Mouse (Mus musculus) intestine, postnatal 0 days (tissue): Measurements from ENCODE around the gene Veph1. TPM values are rescaled to one million over a fixed set of nuclear protein-coding genes. Genes with fewer than 3 reads are reported as not detected.
A peak's percentile ranks its signal among the peaks of the same experiment; 100 is the strongest.

Source experiments
- ATAC-seq: fragments of 200-750 bp; cut with Nextera tagmentation; 2 replicates; pipeline ENCODE4 v1.8.0; 2017; ENCODE audit warnings: mild to moderate bottlenecking, moderate TSS enrichment, moderate library complexity
- H3K27ac ChIP-seq: fragments of 300-500 bp; sonication (generic); 2 replicates; pipeline ENCODE4 v1.5.1; 2014; ENCODE audit warnings: mild to moderate bottlenecking, low read depth, low read length, moderate library complexity
- H3K27me3 ChIP-seq: fragments of 300-500 bp; sonication (generic); replicated peaks from 2 replicates; pipeline ENCODE4 v1.6.1; 2014; ENCODE audit warnings: low read length, mixed read lengths; ENCODE audit not compliant: control insufficient read depth, insufficient read depth
- H3K36me3 ChIP-seq: fragments of 300-500 bp; sonication (generic); 2 replicates; pipeline ENCODE4 v1.6.1; 2014; ENCODE audit warnings: mild to moderate bottlenecking, moderate library complexity; ENCODE audit not compliant: control insufficient read depth, insufficient read depth
- H3K4me1 ChIP-seq: fragments of 300-500 bp; sonication (generic); replicated peaks from 2 replicates; pipeline ENCODE4 v1.6.1; 2014; ENCODE audit warnings: antibody characterized with exemption, low read length, mixed read lengths; ENCODE audit not compliant: control insufficient read depth, insufficient read depth
- H3K4me2 ChIP-seq: fragments of 300-500 bp; sonication (generic); replicated peaks from 2 replicates; pipeline ENCODE4 v1.6.1; 2014; ENCODE audit warnings: low read depth, mild to moderate bottlenecking, moderate library complexity
- H3K4me3 ChIP-seq: fragments of 300-500 bp; sonication (generic); 2 replicates; pipeline ENCODE4 v1.5.1; 2014; ENCODE audit warnings: low read depth, low read length
- H3K9ac ChIP-seq: fragments of 300-500 bp; sonication (generic); 2 replicates; pipeline ENCODE4 v1.6.1; 2014; ENCODE audit warnings: mild to moderate bottlenecking, low read depth, low read length
- H3K9me3 ChIP-seq: fragments of 300-500 bp; sonication (generic); 2 replicates; pipeline ENCODE4 v1.6.1; 2016; ENCODE audit warnings: mixed run types; ENCODE audit not compliant: control insufficient read depth
- CTCF ChIP-seq: sonication (generic); IDR thresholded peaks from 2 replicates; pipeline ENCODE4 v1.5.1; 2016; ENCODE audit warnings: low read depth, mild to moderate bottlenecking, control low read depth, antibody characterized with exemption, moderate library complexity
- WGBS: fragments of 180-500 bp; shearing (Covaris S2); extraction: QIAGEN DNeasy Blood & Tissue Kit; methylation state at CpG from one replicate; pipeline ENCODE4 v1.1.7; 2014; 5-methylcytosine and 5-hydroxymethylcytosine counted together
- polyA plus RNA-seq: library from polyadenylated mRNA; unstranded; fragments of >200 nt; fragmentation: Nextera tagmentation; extraction: Ambion mirVana; gene quantifications from 2 replicates; pipeline ENCODE4 v1.2.1, GENCODE M21; 2015

The Veph1 gene
- 0.04 TPM in 1 of 2 replicates, not detected in the other for polyA plus RNA-seq

DNA sequence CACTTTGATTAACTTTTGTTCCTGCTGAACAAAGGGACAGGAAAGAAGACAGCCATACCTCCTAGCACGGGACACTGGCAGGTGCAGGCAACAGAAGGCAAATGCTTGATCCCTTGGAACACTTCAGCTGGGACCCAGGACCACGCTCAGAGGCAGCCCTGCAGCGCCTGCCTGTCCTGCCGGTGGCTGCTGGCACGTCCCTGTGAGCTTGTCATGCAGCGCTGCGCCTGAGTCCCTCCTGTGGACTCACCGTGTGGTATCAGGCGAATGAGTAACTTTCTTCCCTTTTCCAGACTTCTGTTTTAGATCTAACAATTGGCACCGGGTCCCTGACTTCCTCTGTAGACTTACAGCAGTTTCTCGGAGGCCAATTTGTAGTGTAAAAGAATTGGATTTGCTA lies at the start of gene Veph1:
TSS of gene Veph1 (minus strand) at position 293 of the 400 bp plus-strand sequence.
- Histone ChIP-seq H3K27me3 (no peaks in the 10 kb centered on the region), H3K4me3 (no peak within 1 kb of the TSS), H3K9me3 (no peaks in the 10 kb centered on the region), H3K4me1 (no peaks in the 10 kb centered on the region), H3K36me3 (no peaks in the 10 kb centered on the region), H3K9ac (no peak within 1 kb of the TSS), H3K4me2 (no peak within 1 kb of the TSS), H3K27ac (no peak within 1 kb of the TSS)
- 23% methylated on average over 11 of the region's 11 CpGs for WGBS
- no peak for TF ChIP-seq CTCF
- no peak for ATAC-seq

DNA sequence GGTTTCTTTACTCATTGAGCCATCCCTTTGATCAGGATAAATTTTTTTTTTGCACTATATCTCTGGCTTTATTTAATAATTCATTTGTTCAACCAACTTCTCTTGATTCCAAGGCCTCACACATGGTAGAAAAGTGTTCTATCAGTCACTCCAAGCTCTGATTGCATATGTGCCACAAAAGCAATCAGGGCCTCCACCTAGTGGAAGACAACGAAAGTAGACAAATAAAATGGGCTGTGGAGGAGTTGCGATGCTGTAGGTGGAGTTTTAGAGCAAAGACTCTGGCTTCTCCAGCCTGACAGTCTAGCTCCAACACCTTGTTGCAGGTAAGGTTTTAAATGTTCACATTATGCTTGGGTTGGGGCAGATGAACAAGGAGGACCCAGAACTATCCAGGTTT lies 44.1 kb upstream of the Veph1 start:
- no peak overlapping the region for H3K4me3 ChIP-seq
- no peak overlapping the region for H3K9ac ChIP-seq
- TF ChIP-seq CTCF: 0 out of 2 replicates have a peak, but pooled peaks have one; percentile 12
- no peaks in the 10 kb centered on the region for H3K9me3 ChIP-seq
- H3K36me3 ChIP-seq: no peaks in the 10 kb centered on the region
- H3K27ac ChIP-seq: no peak overlapping the region
- H3K4me2 ChIP-seq: no peak overlapping the region
- no peaks in the 10 kb centered on the region for H3K4me1 ChIP-seq
- no peaks in the 10 kb centered on the region for H3K27me3 ChIP-seq
- WGBS: 70% methylated on average over 2 of the region's 2 CpGs
- ATAC-seq: no peak

DNA sequence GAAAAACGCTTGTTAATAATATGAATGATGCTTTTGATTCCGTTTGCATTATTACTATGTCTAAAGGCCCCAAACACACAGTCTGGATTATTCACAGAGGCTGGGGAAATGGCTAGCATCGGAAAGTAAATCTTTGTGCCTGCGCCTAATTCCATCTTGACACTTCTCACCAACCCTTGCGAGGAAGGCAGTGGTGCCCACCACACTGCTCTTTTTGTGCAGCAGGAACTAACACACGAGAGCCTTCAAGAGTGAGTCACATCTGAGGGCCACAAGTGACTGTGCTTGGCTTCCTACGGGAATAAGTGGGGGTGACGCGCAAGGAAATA lies 35.7 kb upstream of the Veph1 start:
- Histone ChIP-seq H3K27ac (no peak overlapping the region), H3K36me3 (no peaks in the 10 kb centered on the region), H3K4me3 (no peak overlapping the region), H3K4me2 (no peak overlapping the region), H3K9me3 (no peaks in the 10 kb centered on the region), H3K4me1 (no peaks in the 10 kb centered on the region), H3K9ac (no peak overlapping the region), H3K27me3 (no peaks in the 10 kb centered on the region)
- no peak for ATAC-seq
- TF ChIP-seq CTCF: no peak
- WGBS: 83% methylated on average over 9 of the region's 9 CpGs

DNA sequence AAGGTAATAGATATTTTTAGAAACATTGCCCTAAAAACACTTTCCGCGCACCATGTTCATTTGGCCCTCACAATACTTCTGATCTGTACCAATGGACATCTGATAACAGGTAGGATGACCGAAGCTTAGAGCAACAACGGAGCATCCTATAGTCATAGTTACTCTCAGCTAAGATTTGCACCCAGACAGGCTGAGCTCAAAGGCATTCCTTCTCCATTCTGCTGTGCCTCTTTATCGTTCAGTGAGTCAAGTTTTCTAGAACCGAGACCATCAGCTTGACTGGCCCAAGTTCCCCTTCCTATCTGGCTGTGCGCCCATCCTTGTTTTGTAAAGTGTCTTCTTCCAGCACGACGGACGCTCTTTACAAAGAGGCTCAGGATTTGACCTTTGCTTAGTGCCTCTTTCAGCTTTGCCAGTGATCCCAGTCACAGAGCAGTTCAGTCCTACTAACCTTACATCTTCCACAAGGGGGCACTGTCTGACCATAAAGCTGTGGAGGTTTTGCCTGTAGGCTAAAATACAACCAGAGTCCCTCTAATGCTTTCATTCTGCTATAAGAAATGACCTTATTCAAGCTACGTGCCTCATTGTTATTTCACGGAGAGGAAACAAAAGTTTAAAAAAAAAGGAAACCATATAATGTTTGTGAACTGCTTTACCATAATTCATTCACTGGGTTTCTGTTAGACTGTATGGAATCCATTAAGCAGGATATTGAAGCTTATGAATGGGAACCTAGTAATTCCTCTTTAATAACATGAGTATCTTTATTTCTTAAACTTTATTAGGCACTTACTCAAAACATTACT lies 35.2 kb upstream of the Veph1 start:
- H3K9me3 ChIP-seq: no peaks in the 10 kb centered on the region
- H3K4me2 ChIP-seq: no peak overlapping the region
- H3K4me1 ChIP-seq: no peaks in the 10 kb centered on the region
- no peak overlapping the region for H3K9ac ChIP-seq
- WGBS: 54% methylated on average over 12 of the region's 12 CpGs
- H3K27me3 ChIP-seq: no peaks in the 10 kb centered on the region
- peak; percentile 83 for TF ChIP-seq CTCF
- no peak overlapping the region for H3K4me3 ChIP-seq
- H3K36me3 ChIP-seq: no peaks in the 10 kb centered on the region
- ATAC-seq: no peak
- H3K27ac ChIP-seq: no peak overlapping the region

DNA sequence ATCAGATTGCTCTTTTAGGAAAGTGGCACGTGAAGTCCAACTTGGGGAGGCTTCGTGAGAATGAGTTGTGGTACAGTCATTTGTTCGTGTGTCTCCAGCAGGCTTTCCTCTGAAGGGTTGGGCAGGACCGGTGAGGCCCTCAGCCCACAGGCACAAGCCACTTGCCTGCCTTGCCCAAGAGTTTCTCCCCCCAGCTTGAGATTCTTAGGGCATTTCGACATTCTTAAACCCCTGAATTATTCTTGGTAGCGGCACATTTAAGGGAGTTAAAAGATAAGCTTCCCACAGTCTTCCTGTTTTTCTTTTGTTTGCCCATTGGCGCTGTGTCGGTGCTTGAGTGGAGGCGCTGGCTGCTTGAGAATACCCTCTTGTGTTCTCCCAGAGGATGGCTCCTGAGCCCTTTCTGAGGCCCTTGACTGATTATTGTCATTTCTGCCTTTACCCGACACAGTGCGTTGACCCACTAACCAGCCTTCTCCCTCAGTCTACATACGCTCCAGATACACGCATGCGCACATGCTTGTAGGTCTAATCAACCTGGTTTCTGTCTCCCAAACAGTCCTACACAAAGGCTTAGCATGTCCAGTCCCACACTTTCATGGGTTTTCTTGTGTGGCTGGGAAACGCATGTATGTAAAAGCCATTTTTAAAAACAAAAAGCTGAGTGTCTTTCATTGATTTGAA lies 34.4 kb upstream of the Veph1 start:
- TF ChIP-seq CTCF: no peak
- Histone ChIP-seq H3K4me2 (no peak overlapping the region), H3K36me3 (no peaks in the 10 kb centered on the region), H3K4me1 (no peaks in the 10 kb centered on the region), H3K9ac (no peak overlapping the region), H3K27me3 (no peaks in the 10 kb centered on the region), H3K4me3 (no peak overlapping the region), H3K27ac (no peak overlapping the region), H3K9me3 (no peaks in the 10 kb centered on the region)
- ATAC-seq: no peak
- WGBS: 84% methylated on average over 15 of the region's 15 CpGs

GRCm38 (mm10) chr3:66325962-66326834 lies 29.6 kb upstream of the Veph1 start:
- Histone ChIP-seq H3K27ac (no peak overlapping the region), H3K9ac (no peak overlapping the region), H3K36me3 (no peaks in the 10 kb centered on the region), H3K27me3 (no peaks in the 10 kb centered on the region), H3K4me2 (no peak overlapping the region), H3K4me3 (no peak overlapping the region), H3K9me3 (no peaks in the 10 kb centered on the region), H3K4me1 (no peaks in the 10 kb centered on the region)
- ATAC-seq: no peak
- TF ChIP-seq CTCF: no peak
- 86% methylated on average over 16 of the region's 16 CpGs for WGBS
